Mouse (Mus musculus): ENCODE measurements around the gene Wwc2.

GRCm38 (mm10) chr8:47851824-47852502, 138.8 kb downstream of the Wwc2 start:
- TF ChIP-seq CTCF (IDR thresholded peaks at IDR 0.05; ENCODE audit: low read depth, low read length) (no peak), POLR2A (IDR thresholded peaks at IDR 0.05; ENCODE audit: borderline replicate concordance, low read depth, low read length) (no peak)
